Mouse (Mus musculus) midbrain, embryonic 11.5 days (tissue): ENCODE results near the gene 1700020N01Rik. TPM values are rescaled to one million over a fixed set of nuclear protein-coding genes. Genes with fewer than 3 reads are reported as not detected.

Source experiments
- ATAC-seq: fragments of 200-750 bp; cut with Nextera tagmentation; 2 replicates; pipeline ENCODE4 v1.8.0; 2017; ENCODE audit warnings: moderate TSS enrichment, moderate library complexity; ENCODE audit not compliant: low FRiP score
- DNase-seq: peaks from one replicate; pipeline ENCODE4 v3.0.0; 2015; ENCODE audit warnings: low spot score; ENCODE audit errors: missing footprints
- H3K27ac ChIP-seq: fragments of 300-500 bp; sonication (generic); 2 replicates; pipeline ENCODE4 v1.5.1; 2014; ENCODE audit warnings: low read depth, low read length
- H3K27me3 ChIP-seq: fragments of 300-500 bp; sonication (generic); 2 replicates; pipeline ENCODE4 v1.6.1; 2014; ENCODE audit warnings: mild to moderate bottlenecking, low read length, moderate library complexity, mixed read lengths; ENCODE audit not compliant: control insufficient read depth, insufficient read depth
- H3K36me3 ChIP-seq: fragments of 300-500 bp; sonication (generic); 2 replicates; pipeline ENCODE4 v1.6.1; 2014; ENCODE audit warnings: mild to moderate bottlenecking, low read length, moderate library complexity, mixed read lengths; ENCODE audit not compliant: control insufficient read depth, insufficient read depth
- H3K4me1 ChIP-seq: fragments of 300-500 bp; sonication (generic); 2 replicates; pipeline ENCODE4 v1.6.1; 2014; ENCODE audit warnings: low read length; ENCODE audit not compliant: control insufficient read depth, insufficient read depth
- H3K4me2 ChIP-seq: fragments of 300-500 bp; sonication (generic); 2 replicates; pipeline ENCODE4 v1.6.1; 2014; ENCODE audit warnings: mild to moderate bottlenecking, moderate library complexity
- H3K4me3 ChIP-seq: fragments of 300-500 bp; sonication (generic); 2 replicates; pipeline ENCODE4 v1.5.1; 2014; ENCODE audit warnings: low read depth, low read length
- H3K9ac ChIP-seq: fragments of 300-500 bp; sonication (generic); 2 replicates; pipeline ENCODE4 v1.6.1; 2014; ENCODE audit warnings: low read length
- H3K9me3 ChIP-seq: fragments of 300-500 bp; sonication (generic); 2 replicates; pipeline ENCODE4 v1.6.1; 2016; ENCODE audit warnings: low read length; ENCODE audit not compliant: control insufficient read depth
- WGBS: fragments of 180-500 bp; shearing (Covaris S2); extraction: QIAGEN DNeasy Blood & Tissue Kit; methylation state at CpG from one replicate; pipeline ENCODE4 v1.1.7; 2014; 5-methylcytosine and 5-hydroxymethylcytosine counted together
- polyA plus RNA-seq: library from polyadenylated mRNA; unstranded; fragments of >200 nt; fragmentation: Nextera tagmentation; extraction: Ambion mirVana; gene quantifications from 2 replicates; pipeline ENCODE4 v1.2.1, GENCODE M21; 2014

The 1700020N01Rik gene
- polyA plus RNA-seq, 1 experiment from 2014 or later = not detected

DNA sequence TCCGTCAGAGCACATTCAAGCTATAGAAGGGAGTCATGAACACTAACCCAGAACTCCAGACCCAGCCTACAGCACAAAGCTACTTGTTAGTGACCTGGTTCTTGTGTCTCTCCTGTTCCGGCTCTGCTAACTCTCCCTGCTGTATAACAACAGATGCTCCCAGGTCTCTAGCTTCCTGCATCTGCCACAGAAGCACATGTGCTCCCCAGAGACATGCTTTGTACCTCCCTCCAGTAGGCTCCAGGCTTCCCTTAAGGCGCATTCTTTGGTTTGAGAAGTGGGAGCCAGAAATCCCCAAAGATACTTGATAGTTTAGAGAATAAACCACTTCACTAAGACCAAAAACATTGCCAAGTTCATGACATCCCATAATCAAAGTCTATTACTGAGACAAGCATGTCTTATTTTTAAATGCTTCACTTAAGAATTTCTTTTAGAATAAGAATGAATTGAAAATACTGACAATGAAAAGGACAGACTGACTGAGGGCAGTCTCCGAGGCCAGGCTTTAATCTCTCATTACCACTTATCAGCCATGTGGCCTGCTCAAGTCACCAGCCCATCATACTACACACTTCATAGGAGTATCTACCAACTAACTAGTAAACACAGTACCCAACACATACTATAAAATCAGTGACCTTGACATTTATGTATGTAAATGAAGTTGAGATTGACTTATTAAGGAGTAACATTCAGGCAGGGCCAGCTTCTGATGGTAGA is 43.2 kb downstream of the 1700020N01Rik start:
- 79% methylated on average over 4 of the region's 4 CpGs for WGBS
- no peaks in the 10 kb centered on the region for H3K9me3 ChIP-seq
- H3K27ac ChIP-seq = no peak overlapping the region
- no peak overlapping the region for H3K9ac ChIP-seq
- H3K4me2 ChIP-seq = no peak overlapping the region
- no peaks in the 10 kb centered on the region for H3K36me3 ChIP-seq
- no peak overlapping the region for H3K4me3 ChIP-seq
- H3K4me1 ChIP-seq = no peaks in the 10 kb centered on the region
- ATAC-seq (no peak), DNase-seq (no peak)
- no peaks in the 10 kb centered on the region for H3K27me3 ChIP-seq

- Histone ChIP-seq H3K4me1 (no peaks in the 10 kb centered on the region), H3K36me3 (no peaks in the 10 kb centered on the region), H3K9me3 (no peaks in the 10 kb centered on the region), H3K4me3 (no peak overlapping the region), H3K27me3 (no peaks in the 10 kb centered on the region), H3K27ac (no peak overlapping the region), H3K9ac (no peak overlapping the region), H3K4me2 (no peak overlapping the region)
- ATAC-seq (no peak), DNase-seq (no peak)
- 85% methylated on average over 6 of the region's 6 CpGs for WGBS
These were observed 43.8 kb downstream of the 1700020N01Rik start for GRCm38 (mm10) chr10:21636711-21637081.

DNA sequence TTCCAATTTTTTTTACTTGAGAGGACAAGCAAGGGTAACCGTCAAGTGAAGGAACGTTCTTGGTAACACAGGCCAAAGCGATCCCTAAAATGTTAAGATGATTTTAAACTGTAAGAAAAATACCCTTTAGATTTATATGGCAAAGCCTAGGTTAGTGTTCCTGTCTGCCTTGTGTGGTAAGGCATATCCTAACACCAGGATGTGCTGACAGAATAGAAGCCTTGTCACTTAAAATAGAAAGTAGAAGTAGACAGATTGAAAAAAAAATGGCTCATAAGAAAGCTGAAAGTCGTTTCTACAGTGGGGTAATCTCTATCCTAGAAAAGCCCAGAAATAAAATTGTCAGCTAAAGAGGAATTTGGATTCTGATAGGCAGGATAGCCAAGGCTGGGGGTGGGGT is 58.4 kb downstream of the 1700020N01Rik start:
- no peaks in the 10 kb centered on the region for H3K4me1 ChIP-seq
- no peaks in the 10 kb centered on the region for H3K36me3 ChIP-seq
- no peaks in the 10 kb centered on the region for H3K27me3 ChIP-seq
- ATAC-seq (no peak), DNase-seq (peak; percentile 21)
- 91% methylated on average over 4 of the region's 4 CpGs for WGBS
- no peak overlapping the region for H3K9ac ChIP-seq
- no peak overlapping the region for H3K4me3 ChIP-seq
- no peaks in the 10 kb centered on the region for H3K9me3 ChIP-seq
- H3K27ac ChIP-seq = no peak overlapping the region
- no peak overlapping the region for H3K4me2 ChIP-seq

GRCm38 (mm10) chr10:21652426-21653345 is 59.7 kb downstream of the 1700020N01Rik start:
- peak; percentile 41 for DNase-seq
- H3K4me2 ChIP-seq = no peak overlapping the region
- no peaks in the 10 kb centered on the region for H3K27me3 ChIP-seq
- no peak overlapping the region for H3K27ac ChIP-seq
- no peak for ATAC-seq
- H3K36me3 ChIP-seq = no peaks in the 10 kb centered on the region
- no peaks in the 10 kb centered on the region for H3K4me1 ChIP-seq
- H3K9me3 ChIP-seq = no peaks in the 10 kb centered on the region
- no peak overlapping the region for H3K4me3 ChIP-seq
- WGBS = 94% methylated on average over 24 of the region's 24 CpGs
- no peak overlapping the region for H3K9ac ChIP-seq

GRCm38 (mm10) chr10:21653469-21653868 is 60.5 kb downstream of the 1700020N01Rik start:
- 88% methylated on average over 7 of the region's 7 CpGs for WGBS
- Histone ChIP-seq H3K36me3 (no peaks in the 10 kb centered on the region), H3K4me3 (no peak overlapping the region), H3K4me1 (no peaks in the 10 kb centered on the region), H3K27me3 (no peaks in the 10 kb centered on the region), H3K27ac (no peak overlapping the region), H3K9me3 (no peaks in the 10 kb centered on the region), H3K4me2 (no peak overlapping the region), H3K9ac (no peak overlapping the region)
- ATAC-seq = no peak
- peak; percentile 57 for DNase-seq

DNA sequence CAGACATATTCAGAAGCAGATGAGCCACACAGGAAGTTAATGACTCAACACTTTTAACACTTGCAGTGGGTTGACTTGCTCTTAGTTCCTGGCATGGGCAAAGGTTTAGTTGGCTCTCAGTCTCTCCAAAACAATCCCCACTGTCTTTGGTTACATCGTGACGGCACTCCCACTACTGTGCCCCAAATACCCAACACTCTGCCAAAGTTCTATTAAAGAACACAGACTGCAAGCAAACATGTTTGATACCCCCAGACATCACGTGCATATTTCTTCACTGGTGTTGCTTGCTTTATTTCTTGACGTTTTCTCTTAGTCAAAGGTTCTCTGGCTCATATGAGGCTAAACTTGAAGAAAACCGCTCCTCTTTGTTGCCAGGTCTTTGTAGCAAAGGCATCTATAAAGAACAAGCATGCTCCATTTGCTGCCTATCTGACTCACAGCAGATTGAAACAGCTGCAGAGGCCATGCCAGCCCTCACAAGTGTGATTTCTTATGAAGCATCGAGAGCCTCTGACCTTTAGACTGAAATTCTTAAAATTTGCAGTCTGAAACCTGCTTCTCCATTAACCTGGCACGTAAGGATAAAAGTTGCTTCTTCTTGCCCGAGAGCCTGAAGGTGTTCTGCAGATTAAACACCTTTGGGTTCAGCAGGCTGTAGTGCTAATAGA is 66.8 kb downstream of the 1700020N01Rik start:
- Histone ChIP-seq H3K36me3 (no peaks in the 10 kb centered on the region), H3K27me3 (no peaks in the 10 kb centered on the region), H3K9ac (no peak overlapping the region), H3K27ac (no peak overlapping the region), H3K4me3 (no peak overlapping the region), H3K4me1 (no peaks in the 10 kb centered on the region), H3K4me2 (no peak overlapping the region), H3K9me3 (no peaks in the 10 kb centered on the region)
- no peak for ATAC-seq
- DNase-seq = no peak
- WGBS = 87% methylated on average over 8 of the region's 8 CpGs

- H3K9ac ChIP-seq = no peak overlapping the region
- H3K4me3 ChIP-seq = no peak overlapping the region
- DNase-seq (peak; percentile 85), ATAC-seq (no peak)
- H3K9me3 ChIP-seq = no peaks in the 10 kb centered on the region
- H3K36me3 ChIP-seq = no peaks in the 10 kb centered on the region
- no peak overlapping the region for H3K4me2 ChIP-seq
- no peak overlapping the region for H3K27ac ChIP-seq
- no peaks in the 10 kb centered on the region for H3K4me1 ChIP-seq
- WGBS = 51% methylated on average over 17 of the region's 17 CpGs
- H3K27me3 ChIP-seq = no peaks in the 10 kb centered on the region
These were observed 76.0 kb downstream of the 1700020N01Rik start for GRCm38 (mm10) chr10:21668976-21669375.

DNA sequence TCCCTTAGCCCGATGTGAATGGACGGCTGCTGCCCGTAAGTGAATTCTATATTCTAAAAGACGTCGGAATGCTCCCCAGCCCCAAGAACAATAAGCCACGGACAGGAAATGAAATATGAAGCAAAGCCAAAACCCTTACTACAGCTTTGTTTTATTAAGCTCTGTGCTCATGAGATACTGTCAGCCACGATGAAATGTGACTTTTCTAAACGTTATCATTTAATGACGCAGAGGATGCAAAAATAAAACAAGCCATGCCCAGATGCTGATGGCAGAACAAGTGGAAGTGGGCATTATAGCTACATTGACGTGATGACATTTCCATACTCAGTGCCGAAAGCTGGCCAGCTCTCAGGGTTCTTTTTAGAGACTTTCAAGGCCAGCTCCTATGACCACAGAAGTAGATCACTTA is 76.8 kb downstream of the 1700020N01Rik start:
- Histone ChIP-seq H3K4me2 (no peak overlapping the region), H3K27me3 (no peaks in the 10 kb centered on the region), H3K9me3 (no peaks in the 10 kb centered on the region), H3K9ac (no peak overlapping the region), H3K36me3 (no peaks in the 10 kb centered on the region), H3K4me3 (no peak overlapping the region), H3K27ac (no peak overlapping the region), H3K4me1 (no peaks in the 10 kb centered on the region)
- DNase-seq (peak; percentile 80), ATAC-seq (no peak)
- WGBS = 81% methylated on average over 11 of the region's 11 CpGs

GRCm38 (mm10) chr10:21670168-21670567 is 77.2 kb downstream of the 1700020N01Rik start:
- Histone ChIP-seq H3K9me3 (no peaks in the 10 kb centered on the region), H3K4me2 (no peak overlapping the region), H3K4me1 (no peaks in the 10 kb centered on the region), H3K27me3 (no peaks in the 10 kb centered on the region), H3K36me3 (no peaks in the 10 kb centered on the region), H3K9ac (no peak overlapping the region), H3K27ac (no peak overlapping the region), H3K4me3 (no peak overlapping the region)
- DNase-seq (no peak), ATAC-seq (no peak)
- 89% methylated on average over 5 of the region's 5 CpGs for whole genome bisulfite sequencing
